Mouse (Mus musculus): ENCODE results near the gene Scfd2.

Gene Scfd2

DNA sequence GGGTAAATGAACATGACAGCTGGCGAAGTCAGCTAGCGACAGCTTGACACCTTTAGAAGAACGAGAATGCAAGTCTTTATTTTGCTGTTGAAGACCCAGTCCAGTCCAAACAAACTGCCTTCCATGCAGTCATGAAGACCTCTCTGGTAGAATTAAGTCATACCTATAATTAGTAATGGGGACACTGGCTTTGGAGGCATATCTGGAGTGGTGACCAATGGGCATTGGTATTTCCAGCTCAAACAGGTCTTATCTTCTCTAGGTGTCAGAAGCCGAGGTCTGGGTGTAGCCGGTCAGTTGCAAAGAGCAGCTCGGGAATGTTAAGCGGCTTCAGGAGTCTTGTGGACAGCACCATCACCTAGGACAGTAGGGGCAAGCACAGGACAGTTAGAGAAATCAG is 325.5 kb downstream of the Scfd2 start:
- DNase-seq (ENCODE audit: low read depth, low spot score) = no peak

GRCm38 (mm10) chr5:74205509-74205908 is 326.1 kb downstream of the Scfd2 start:
- peak; percentile 56 for DNase-seq (ENCODE audit: low read depth, low spot score)

DNA sequence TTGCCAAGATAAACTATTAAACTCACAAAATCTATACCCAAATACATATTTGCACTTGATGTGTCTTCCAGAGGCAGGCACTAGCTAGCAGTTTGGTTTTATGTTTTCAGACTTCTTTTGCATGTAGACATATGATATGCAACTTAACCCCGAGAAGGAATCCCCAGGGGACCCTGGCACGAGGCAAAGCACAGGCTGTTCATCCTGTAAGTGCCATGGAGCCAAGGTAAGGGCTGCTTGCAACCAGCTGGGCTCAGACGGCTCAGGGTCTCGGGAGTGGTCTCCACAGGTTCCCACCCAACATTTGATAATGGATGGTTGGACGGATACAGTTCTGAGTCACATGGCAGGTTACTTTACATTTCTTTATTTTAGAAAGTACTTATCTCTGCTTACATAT is 327.1 kb downstream of the Scfd2 start:
- no peak for DNase-seq (ENCODE audit: low read depth, low spot score)

DNA sequence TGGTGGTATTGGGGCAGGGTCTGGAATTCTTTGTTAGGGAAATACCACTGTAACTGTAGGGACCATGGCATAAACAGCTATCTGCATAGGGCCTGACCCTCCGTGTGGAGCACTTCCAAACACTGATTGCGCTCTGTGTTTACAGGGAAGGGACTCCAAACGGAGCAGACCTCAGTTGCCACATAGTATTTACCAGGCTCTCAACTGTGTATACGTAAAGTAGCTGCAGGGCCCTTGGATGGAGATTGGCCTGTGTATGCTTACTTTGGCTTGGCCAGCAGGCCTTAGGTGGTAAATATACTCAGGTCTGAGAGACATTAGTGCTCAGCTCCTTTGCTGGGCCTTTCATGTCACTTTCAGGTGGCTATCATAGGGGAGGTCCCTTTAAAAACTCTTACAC is 329.0 kb downstream of the Scfd2 start:
- DNase-seq (ENCODE audit: low read depth, low spot score) = no peak

- DNase-seq (ENCODE audit: low read depth, low spot score) = peak; percentile 65
Observed at GRCm38 (mm10) chr5:74201570-74202357, 329.8 kb downstream of the Scfd2 start.

DNA sequence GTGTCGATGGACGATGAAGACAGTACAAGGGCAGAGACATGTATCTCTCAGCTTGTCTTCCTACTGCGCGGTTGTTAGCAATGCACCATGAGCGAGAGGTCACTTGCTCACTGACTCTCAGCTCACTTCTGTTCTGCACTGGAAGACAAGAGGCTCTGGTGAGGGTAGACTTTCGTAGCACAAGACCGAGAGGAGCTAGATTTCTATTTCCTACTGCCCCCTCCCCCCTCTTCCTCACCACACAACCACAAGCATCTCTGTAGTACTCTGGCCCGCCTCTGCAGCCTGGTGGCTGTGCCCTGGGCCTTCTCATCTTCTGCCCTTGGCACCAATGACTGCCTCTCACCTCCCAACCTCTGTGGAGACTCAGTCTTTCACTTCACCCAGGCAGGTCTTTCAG is 331.1 kb downstream of the Scfd2 start:
- no peak for DNase-seq (ENCODE audit: low read depth, low spot score)

- no peak for DNase-seq (ENCODE audit: low read depth, low spot score)
Observed at GRCm38 (mm10) chr5:74199793-74200192, 331.8 kb downstream of the Scfd2 start.

GRCm38 (mm10) chr5:74198446-74198845 is 333.1 kb downstream of the Scfd2 start:
- DNase-seq (ENCODE audit: low read depth, low spot score) = no peak

DNA sequence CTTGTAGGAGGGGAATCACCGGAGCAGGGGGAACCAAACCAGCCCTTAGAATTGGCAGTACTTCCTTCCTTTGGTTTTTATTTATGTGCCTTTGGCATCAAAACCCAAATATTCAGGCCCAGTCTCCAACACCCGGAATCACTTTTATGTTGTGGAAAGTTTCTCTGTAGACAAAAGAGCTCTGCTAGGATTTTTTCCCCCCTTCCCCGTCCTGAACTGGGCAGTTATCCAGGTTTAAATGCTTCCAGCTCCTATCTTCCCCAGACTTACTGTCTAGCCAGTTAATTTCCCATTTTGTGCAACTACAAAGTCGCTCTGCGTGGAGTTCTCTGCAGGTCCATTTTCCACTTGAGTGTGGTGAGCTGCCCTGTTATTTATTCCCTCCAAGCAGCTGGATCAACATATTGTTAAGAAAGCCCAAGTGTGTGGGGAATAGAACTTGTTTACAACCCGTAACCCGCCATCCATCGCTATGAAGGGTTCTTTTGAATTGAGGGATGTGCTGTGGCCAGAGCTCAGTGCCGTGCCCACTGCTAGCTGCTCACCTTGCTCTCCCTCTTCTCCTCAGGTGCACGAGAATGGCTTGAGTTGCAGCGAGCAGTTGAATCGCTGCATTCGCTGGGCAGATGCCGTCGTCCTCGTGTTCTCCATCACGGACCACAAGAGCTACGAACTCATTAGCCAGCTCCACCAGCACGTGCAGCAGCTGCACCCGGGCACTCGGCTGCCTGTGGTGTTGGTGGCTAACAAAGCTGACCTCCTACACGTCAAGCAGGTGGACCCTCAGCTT is 333.8 kb downstream of the Scfd2 start:
- no peak for DNase-seq (ENCODE audit: low read depth, low spot score)

GRCm38 (mm10) chr5:74196307-74196618 is 335.3 kb downstream of the Scfd2 start:
- peak; percentile 55 for DNase-seq (ENCODE audit: low read depth, low spot score)

- DNase-seq (ENCODE audit: low read depth, low spot score) = peak; percentile 56
Observed at GRCm38 (mm10) chr5:74195614-74196306, 335.8 kb downstream of the Scfd2 start.

DNA sequence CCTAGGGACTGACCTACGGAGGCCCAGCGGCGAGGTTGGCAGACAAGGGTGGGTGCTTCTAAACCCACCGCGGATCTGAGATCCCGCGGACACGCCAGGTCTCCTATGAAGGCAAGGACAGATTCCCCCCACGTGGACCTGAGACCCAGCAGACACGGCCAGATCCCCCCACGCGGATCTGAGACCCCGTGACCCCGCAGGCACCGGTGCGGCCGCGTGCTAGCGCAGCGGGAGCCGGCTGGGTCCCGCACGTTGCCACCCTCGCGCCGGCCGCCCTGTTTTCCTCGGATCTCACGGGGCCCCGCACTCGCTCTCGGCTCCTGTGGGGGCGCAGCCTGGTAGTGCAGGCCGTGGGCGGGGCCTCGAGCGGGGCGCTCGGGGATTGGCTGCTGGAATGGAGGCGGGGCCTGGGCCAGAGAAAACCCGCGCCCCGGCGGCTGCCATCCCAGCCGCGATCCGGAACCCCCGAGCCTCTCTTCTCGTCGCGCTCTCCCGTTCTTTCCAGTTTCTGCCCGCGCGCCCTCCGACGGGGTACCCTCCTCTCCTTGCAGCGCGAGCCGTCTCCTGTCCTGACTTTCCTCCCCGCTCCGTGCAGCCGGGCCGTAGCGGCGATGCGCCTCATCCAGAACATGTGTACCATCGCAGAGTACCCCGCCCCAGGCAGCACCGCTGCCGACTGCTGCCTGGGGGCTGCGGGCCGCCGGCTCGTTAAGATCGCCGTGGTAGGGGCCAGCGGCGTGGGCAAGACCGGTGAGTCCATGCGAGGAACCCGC is 336.5 kb downstream of the Scfd2 start, which contains the start of gene Rasl11b:
Gene Rasl11b (plus strand): TSS at position 446 of the 773 bp plus-strand sequence.
- DNase-seq (ENCODE audit: low read depth, low spot score) = peak; percentile 94

GRCm38 (mm10) chr5:74194027-74194840 is 337.3 kb downstream of the Scfd2 start:
- DNase-seq (ENCODE audit: low read depth, low spot score) = no peak

- no peak for DNase-seq (ENCODE audit: low read depth, low spot score)
Observed at GRCm38 (mm10) chr5:74193626-74194025, 337.9 kb downstream of the Scfd2 start.

GRCm38 (mm10) chr5:74193008-74193407 is 338.6 kb downstream of the Scfd2 start:
- DNase-seq (ENCODE audit: low read depth, low spot score) = no peak

- DNase-seq (ENCODE audit: low read depth, low spot score) = no peak
Observed at GRCm38 (mm10) chr5:74190911-74191310, 340.6 kb downstream of the Scfd2 start.

DNA sequence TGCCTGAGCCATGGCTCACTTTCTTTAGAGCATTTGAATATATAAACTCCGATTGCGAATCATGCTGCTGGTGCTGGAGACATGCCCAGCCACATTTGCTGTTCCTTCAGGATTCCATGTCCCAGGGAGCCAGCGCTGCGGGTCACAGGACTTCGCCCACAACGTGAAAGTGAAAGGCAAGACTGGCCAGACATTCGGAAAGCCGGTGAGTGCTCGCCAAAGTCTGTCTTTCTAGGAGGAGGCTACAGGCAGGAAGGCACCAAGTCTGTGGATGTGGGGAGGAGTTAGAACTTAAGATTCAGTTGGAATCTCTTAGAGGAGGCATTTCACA is 341.4 kb downstream of the Scfd2 start:
- DNase-seq (ENCODE audit: low read depth, low spot score) = no peak

DNA sequence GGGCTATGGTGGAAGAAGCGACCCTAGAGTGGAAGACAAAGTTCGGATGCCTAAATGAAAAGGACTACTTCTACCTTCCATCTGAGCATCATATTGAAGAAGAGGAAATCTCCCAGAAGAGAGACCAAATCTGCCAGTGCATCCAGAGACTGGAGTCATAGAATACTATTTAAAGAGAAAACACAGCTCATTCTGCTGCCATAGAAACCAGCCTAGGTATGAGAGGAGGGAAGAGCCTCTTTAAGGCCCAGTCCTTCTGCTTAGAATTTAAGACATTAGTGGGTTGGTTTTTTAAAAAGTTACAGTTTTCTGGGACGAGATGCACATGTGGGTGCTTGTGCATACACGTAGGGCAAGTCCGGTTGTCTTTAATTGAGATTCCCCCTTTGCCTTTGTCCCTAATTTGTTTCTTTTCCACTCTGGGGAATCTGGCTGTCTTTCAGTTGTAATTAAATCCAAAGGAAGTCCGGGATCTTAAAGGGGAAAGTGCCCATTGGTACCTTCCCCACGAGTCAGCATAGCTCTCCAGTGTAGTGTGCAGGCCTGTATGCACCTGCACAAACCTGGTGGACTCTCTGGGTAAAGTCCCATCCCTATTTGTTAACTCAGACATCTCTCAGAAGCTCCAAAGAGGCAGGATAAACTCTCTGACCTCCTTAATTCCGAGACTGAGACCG is 341.9 kb downstream of the Scfd2 start:
- no peak for DNase-seq (ENCODE audit: low read depth, low spot score)

DNA sequence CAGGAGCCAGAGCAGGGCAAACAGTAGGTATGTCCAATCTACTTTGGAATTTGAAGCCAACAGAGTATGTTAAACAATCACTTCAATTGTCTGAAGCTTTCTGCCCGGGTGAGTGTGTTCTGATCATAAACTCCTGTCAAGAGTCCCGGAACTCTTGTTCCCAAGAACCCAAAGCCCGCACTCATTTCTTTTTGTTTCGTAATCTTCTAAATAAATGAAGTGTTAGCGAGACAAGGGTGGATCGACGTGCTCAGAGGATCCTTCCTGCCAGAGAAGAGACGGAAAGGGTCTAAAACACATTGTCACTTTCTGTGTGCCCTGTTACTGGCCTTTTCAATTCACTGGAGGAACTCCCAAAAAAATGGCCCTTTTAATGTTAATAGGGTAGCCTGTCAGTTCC is 342.7 kb downstream of the Scfd2 start:
- DNase-seq (ENCODE audit: low read depth, low spot score) = no peak

DNA sequence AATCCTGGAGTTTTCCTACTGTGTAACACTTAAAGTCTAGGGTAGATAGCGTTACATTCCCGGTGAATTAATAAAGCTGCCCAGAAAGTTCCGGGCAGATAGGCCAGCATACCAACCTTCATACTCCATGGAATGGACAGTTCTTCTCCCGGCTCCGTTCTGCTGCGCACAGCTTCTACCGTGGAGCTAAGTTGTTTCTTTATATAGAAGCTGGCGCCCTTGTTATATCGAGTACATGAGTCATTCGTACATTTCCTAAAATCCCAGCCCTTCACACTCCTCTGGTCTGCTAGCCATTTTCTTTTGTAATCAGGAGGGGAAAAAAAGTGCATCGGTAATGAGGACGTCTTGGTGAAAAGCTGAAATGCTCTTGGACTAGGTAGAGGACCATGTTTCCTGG is 343.5 kb downstream of the Scfd2 start:
- DNase-seq (ENCODE audit: low read depth, low spot score) = no peak

Data from mesoderm, embryonic 11.5 days (tissue).